In genomic region chr7:71064446-71065391, GRCm38 (mm10) we compare ENCODE assay signal across 10 mouse cellular contexts.
DNase-seq lines count a peak whose midpoint lies in the region; ATAC-seq and TF ChIP-seq lines count a peak whose summit lies in the region.
"Had no signal": no experiment of that assay in that cellular context is flagged by ENCODE, and none has a peak within 500 bp of the region (broad histone marks: within the 10 kb centered on the region; RNA-seq: fewer than 3 reads in every experiment).

No protein-coding gene starts in this region.

- H3K27ac ChIP-seq in forebrain, embryonic 15.5 days (replicated peaks), result no peak overlapping the region
- H3K27ac ChIP-seq in midbrain, embryonic 14.5 days (replicated peaks; ENCODE audit: low read depth, low read length), result no peak overlapping the region
- H3K27ac ChIP-seq in lung, postnatal 0 days (ENCODE audit: low read length), result no peak overlapping the region
- H3K27ac ChIP-seq in liver, embryonic 12.5 days, result no peak overlapping the region

- TF ChIP-seq POLR2A in brain, embryonic 14.5 days (IDR thresholded peaks at IDR 0.05; ENCODE audit: borderline replicate concordance, extremely low read depth, insufficient read depth, insufficient read length, poor library complexity, severe bottlenecking), result no peak

- no peaks in the 10 kb centered on the region for H3K36me3 ChIP-seq in forebrain, embryonic 15.5 days
- H3K36me3 ChIP-seq in midbrain, embryonic 14.5 days (ENCODE audit: control insufficient read depth, insufficient read depth, low read length), result no peaks in the 10 kb centered on the region
- no peaks in the 10 kb centered on the region for H3K36me3 ChIP-seq in lung, postnatal 0 days (ENCODE audit: insufficient read depth, low read length)
- H3K36me3 ChIP-seq in liver, embryonic 12.5 days, result no peaks in the 10 kb centered on the region

- no peaks in the 10 kb centered on the region for H3K9me3 ChIP-seq in forebrain, embryonic 15.5 days
- no peaks in the 10 kb centered on the region for H3K9me3 ChIP-seq in midbrain, embryonic 14.5 days (ENCODE audit: control insufficient read depth, low read length)
- no peaks in the 10 kb centered on the region for H3K9me3 ChIP-seq in lung, postnatal 0 days (ENCODE audit: low read length)
- no peaks in the 10 kb centered on the region for H3K9me3 ChIP-seq in liver, embryonic 12.5 days (replicated peaks)

- peaks cover 9% of the 10 kb centered on the region for H3K4me1 ChIP-seq in forebrain, embryonic 15.5 days
- H3K4me1 ChIP-seq in midbrain, embryonic 14.5 days (ENCODE audit: control insufficient read depth, insufficient read depth, low read length), result 0 out of 2 replicates have a peak, but pooled peaks cover 11% of the 10 kb centered on the region
- H3K4me1 ChIP-seq in lung, postnatal 0 days (ENCODE audit: insufficient read depth, low read depth, low read length), result no peaks in the 10 kb centered on the region
- H3K4me1 ChIP-seq in liver, embryonic 12.5 days, result no peaks in the 10 kb centered on the region

- no peak for TF ChIP-seq CTCF in brain, embryonic 14.5 days (IDR thresholded peaks at IDR 0.05; ENCODE audit: borderline replicate concordance, extremely low read depth, insufficient read depth, insufficient read length)
- TF ChIP-seq CTCF in lung, postnatal 0 days (IDR thresholded peaks at IDR 0.05), result no peak

- WGBS in forebrain, embryonic 15.5 days, result 4% methylated on average over 14 of the region's 14 CpGs
- 5% methylated on average over 14 of the region's 14 CpGs for WGBS in midbrain, embryonic 14.5 days
- 36% methylated on average over 14 of the region's 14 CpGs for WGBS in lung, postnatal 0 days
- WGBS in liver, embryonic 12.5 days (ENCODE audit: insufficient replicate concordance), result 40% methylated on average over 14 of the region's 14 CpGs

- no peak overlapping the region for H3K4me3 ChIP-seq in forebrain, embryonic 15.5 days
- no peak overlapping the region for H3K4me3 ChIP-seq in midbrain, embryonic 14.5 days (replicated peaks; ENCODE audit: low read depth, low read length)
- no peak overlapping the region for H3K4me3 ChIP-seq in lung, postnatal 0 days (ENCODE audit: low read depth, low read length)
- H3K4me3 ChIP-seq in liver, embryonic 12.5 days, result no peak overlapping the region

- peak; percentile 2 for DNase-seq in heart, postnatal 25 days (ENCODE audit: low spot score)
- no peak for DNase-seq in heart, postnatal 36 days
- DNase-seq in brain, embryonic 14.5 days (ENCODE audit: low read depth), result peak; percentile 80
- peak; percentile 41 for DNase-seq in midbrain, embryonic 14.5 days
- DNase-seq in gastrocnemius, postnatal 10 days, result no peak
- no peak for DNase-seq in lung, postnatal 0 days (ENCODE audit: low spot score)
- DNase-seq: cerebellum, postnatal 36 days; right cerebral cortex, postnatal 14 days had no signal

- H3K9ac ChIP-seq in forebrain, embryonic 15.5 days (replicated peaks), result no peak overlapping the region
- no peak overlapping the region for H3K9ac ChIP-seq in midbrain, embryonic 14.5 days (replicated peaks; ENCODE audit: low read length)
- no peak overlapping the region for H3K9ac ChIP-seq in lung, postnatal 0 days (replicated peaks; ENCODE audit: low read depth)
- no peak overlapping the region for H3K9ac ChIP-seq in liver, embryonic 12.5 days

- TF ChIP-seq EP300 in lung, postnatal 0 days (IDR thresholded peaks at IDR 0.05), result no peak

- H3K27me3 ChIP-seq in forebrain, embryonic 15.5 days, result no peaks in the 10 kb centered on the region
- no peaks in the 10 kb centered on the region for H3K27me3 ChIP-seq in midbrain, embryonic 14.5 days (ENCODE audit: control insufficient read depth, insufficient read depth, low read length)
- no peaks in the 10 kb centered on the region for H3K27me3 ChIP-seq in lung, postnatal 0 days (replicated peaks; ENCODE audit: insufficient read depth, low read length)
- H3K27me3 ChIP-seq in liver, embryonic 12.5 days (replicated peaks), result no peaks in the 10 kb centered on the region

- intact Hi-C loops in heart, postnatal 25 days (cut with DNase I), result no loop called here
- intact Hi-C loops in heart, postnatal 36 days (cut with DNase I), result no loop called here

- 0 out of 2 replicates have a peak overlapping the region, but pooled peaks have one; percentile 6 for H3K4me2 ChIP-seq in forebrain, embryonic 15.5 days (replicated peaks)
- H3K4me2 ChIP-seq in midbrain, embryonic 14.5 days (ENCODE audit: low read length), result peak overlapping the region; percentile 37
- H3K4me2 ChIP-seq in lung, postnatal 0 days (replicated peaks; ENCODE audit: low read depth, low read length), result no peak overlapping the region
- no peak overlapping the region for H3K4me2 ChIP-seq in liver, embryonic 12.5 days

- peak; percentile 72; the same call in 1 of the 2 replicates for ATAC-seq in forebrain, embryonic 15.5 days (replicated peaks)
- no peak for ATAC-seq in midbrain, embryonic 14.5 days (ENCODE audit: low FRiP score, low TSS enrichment)
- ATAC-seq in lung, postnatal 0 days, result no peak
- ATAC-seq in liver, embryonic 12.5 days, result no peak

Comparison
In these comparisons a context has a peak if more than half of its experiments do, and no peak if none do; other contexts are left out.
1. DNase-seq: peak in heart, postnatal 25 days (single experiment), brain, embryonic 14.5 days (single experiment) and midbrain, embryonic 14.5 days (single experiment); none in heart, postnatal 36 days (0 of 2), gastrocnemius, postnatal 10 days (single experiment) and lung, postnatal 0 days (single experiment).
2. H3K4me2 ChIP-seq: peak in forebrain, embryonic 15.5 days (single experiment) and midbrain, embryonic 14.5 days (single experiment); none in lung, postnatal 0 days (single experiment) and liver, embryonic 12.5 days (single experiment).